Mouse (Mus musculus) ES-Bruce4 (cell line): ENCODE results near the gene Auts2. TPM values are rescaled to one million over a fixed set of nuclear protein-coding genes. Genes with fewer than 3 reads are reported as not detected.

Experiments
- H3K27ac ChIP-seq: 2 replicates; pipeline ENCODE4 v1.5.1; 2012; ENCODE audit warnings: low read length, inconsistent platforms; ENCODE audit not compliant: insufficient read depth
- H3K27me3 ChIP-seq: 2 replicates; pipeline ENCODE4 v1.6.1; 2012; ENCODE audit warnings: mild to moderate bottlenecking, low read length, inconsistent platforms; ENCODE audit not compliant: control insufficient read depth, poor library complexity, insufficient read depth, severe bottlenecking
- H3K36me3 ChIP-seq: 2 replicates; pipeline ENCODE4 v1.6.1; 2012; ENCODE audit warnings: inconsistent platforms, mild to moderate bottlenecking, low read length, moderate library complexity; ENCODE audit not compliant: control insufficient read depth, poor library complexity, insufficient read depth, severe bottlenecking
- H3K4me1 ChIP-seq: one replicate; pipeline ENCODE4 v1.8.1; 2011; ENCODE audit warnings: low read length; ENCODE audit not compliant: control insufficient read depth, insufficient read depth
- H3K4me3 ChIP-seq: 2 replicates; pipeline ENCODE4 v1.5.1; 2011; ENCODE audit warnings: low read depth, mild to moderate bottlenecking, low read length
- H3K9ac ChIP-seq: 2 replicates; pipeline ENCODE4 v1.6.1; 2012; ENCODE audit warnings: low read depth, mild to moderate bottlenecking, inconsistent platforms; ENCODE audit not compliant: poor library complexity, severe bottlenecking
- H3K9me3 ChIP-seq: replicated peaks from 2 replicates; pipeline ENCODE4 v1.6.1; 2012; ENCODE audit warnings: mild to moderate bottlenecking, low read length, inconsistent platforms; ENCODE audit not compliant: control insufficient read depth, poor library complexity, insufficient read depth, severe bottlenecking
- CTCF ChIP-seq: IDR thresholded peaks from one replicate; pipeline ENCODE4 v1.8.1; 2011; ENCODE audit warnings: low read depth, low read length
- EP300 ChIP-seq: IDR thresholded peaks from 2 replicates; pipeline ENCODE4 v1.6.1; 2011; ENCODE audit warnings: low read depth, low read length; ENCODE audit not compliant: insufficient read depth
- POLR2A ChIP-seq: IDR thresholded peaks from one replicate; pipeline ENCODE4 v1.8.1; 2011; ENCODE audit warnings: low read length; ENCODE audit not compliant: insufficient read depth
- polyA plus RNA-seq: library from polyadenylated mRNA; stranded (reverse); fragments of >200 nt; gene quantifications from 2 replicates; pipeline ENCODE4 v1.2.4, GENCODE M21; 2011; ENCODE audit warnings: low read depth; ENCODE audit not compliant: missing spikeins, insufficient read depth, insufficient read length

The Auts2 gene
- polyA plus RNA-seq, 1 experiment = 23.4 TPM

- no peaks in the 10 kb centered on the region for H3K4me1 ChIP-seq
- H3K27ac ChIP-seq = no peak overlapping the region
- H3K4me3 ChIP-seq = no peak overlapping the region
- H3K9me3 ChIP-seq = no peaks in the 10 kb centered on the region
- TF ChIP-seq POLR2A (no peak), EP300 (no peak), CTCF (no peak)
- no peaks in the 10 kb centered on the region for H3K36me3 ChIP-seq
- H3K9ac ChIP-seq = no peak overlapping the region
- H3K27me3 ChIP-seq = no peaks in the 10 kb centered on the region
Observed at GRCm38 (mm10) chr5:131815498-131815897, 727.6 kb downstream of the Auts2 start.

GRCm38 (mm10) chr5:131814503-131815003 is 728.6 kb downstream of the Auts2 start:
- no peaks in the 10 kb centered on the region for H3K27me3 ChIP-seq
- H3K4me3 ChIP-seq = no peak overlapping the region
- TF ChIP-seq EP300 (no peak), POLR2A (no peak), CTCF (no peak)
- no peaks in the 10 kb centered on the region for H3K36me3 ChIP-seq
- H3K9ac ChIP-seq = no peak overlapping the region
- no peak overlapping the region for H3K27ac ChIP-seq
- no peaks in the 10 kb centered on the region for H3K9me3 ChIP-seq
- no peaks in the 10 kb centered on the region for H3K4me1 ChIP-seq

GRCm38 (mm10) chr5:131813952-131814502 is 729.1 kb downstream of the Auts2 start:
- H3K4me1 ChIP-seq = no peaks in the 10 kb centered on the region
- H3K9me3 ChIP-seq = no peaks in the 10 kb centered on the region
- H3K27me3 ChIP-seq = no peaks in the 10 kb centered on the region
- H3K4me3 ChIP-seq = no peak overlapping the region
- H3K27ac ChIP-seq = no peak overlapping the region
- H3K36me3 ChIP-seq = no peaks in the 10 kb centered on the region
- no peak overlapping the region for H3K9ac ChIP-seq
- TF ChIP-seq POLR2A (no peak), CTCF (no peak), EP300 (no peak)

- no peak overlapping the region for H3K9ac ChIP-seq
- no peak overlapping the region for H3K27ac ChIP-seq
- H3K4me1 ChIP-seq = no peaks in the 10 kb centered on the region
- H3K36me3 ChIP-seq = no peaks in the 10 kb centered on the region
- H3K9me3 ChIP-seq = no peaks in the 10 kb centered on the region
- H3K27me3 ChIP-seq = no peaks in the 10 kb centered on the region
- TF ChIP-seq EP300 = no peak
- TF ChIP-seq POLR2A = no peak
- no peak for TF ChIP-seq CTCF
- no peak overlapping the region for H3K4me3 ChIP-seq
Observed at GRCm38 (mm10) chr5:131813331-131813781, 729.8 kb downstream of the Auts2 start.

DNA sequence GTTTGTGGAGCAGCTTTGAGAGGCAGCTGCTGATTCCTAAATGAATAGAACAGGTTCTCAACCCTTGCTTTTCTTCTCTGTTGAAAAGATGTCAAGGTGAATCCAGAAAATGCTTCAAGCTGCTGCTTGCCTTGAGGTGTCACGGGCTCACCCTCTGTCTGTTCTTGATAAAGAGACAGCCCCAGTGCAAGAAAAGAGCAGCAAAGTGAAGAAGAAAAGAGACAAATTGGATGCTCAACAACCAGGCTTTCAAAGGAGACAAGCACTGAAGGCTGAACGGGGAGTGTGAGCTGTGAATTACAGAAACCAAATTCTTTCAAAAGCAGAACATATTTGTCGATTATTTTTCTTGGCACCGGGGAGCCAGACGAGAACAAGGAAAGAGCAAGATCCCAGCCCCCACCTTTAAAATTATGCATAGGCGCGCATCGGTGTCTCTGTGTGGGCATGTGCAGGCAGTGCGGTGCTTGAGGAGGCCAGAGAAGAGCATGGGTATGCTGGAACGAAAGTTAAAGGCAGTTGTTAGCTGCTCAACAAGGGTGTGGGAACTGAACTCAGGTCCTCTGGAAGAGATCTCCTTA is 730.6 kb downstream of the Auts2 start:
- no peak overlapping the region for H3K9ac ChIP-seq
- H3K4me1 ChIP-seq = no peaks in the 10 kb centered on the region
- no peaks in the 10 kb centered on the region for H3K9me3 ChIP-seq
- no peak overlapping the region for H3K4me3 ChIP-seq
- H3K27me3 ChIP-seq = no peaks in the 10 kb centered on the region
- H3K27ac ChIP-seq = no peak overlapping the region
- no peak for TF ChIP-seq EP300
- TF ChIP-seq CTCF = no peak
- TF ChIP-seq POLR2A = no peak
- H3K36me3 ChIP-seq = no peaks in the 10 kb centered on the region

GRCm38 (mm10) chr5:131806350-131806749 is 736.8 kb downstream of the Auts2 start:
- TF ChIP-seq CTCF (no peak), POLR2A (no peak), EP300 (no peak)
- H3K4me1 ChIP-seq = no peaks in the 10 kb centered on the region
- no peak overlapping the region for H3K27ac ChIP-seq

More at GRCm38 (mm10) chr5:131806350-131806749, 736.8 kb downstream of the Auts2 start:
- no peaks in the 10 kb centered on the region for H3K9me3 ChIP-seq
- no peaks in the 10 kb centered on the region for H3K27me3 ChIP-seq
- no peak overlapping the region for H3K9ac ChIP-seq
- H3K4me3 ChIP-seq = no peak overlapping the region
- H3K36me3 ChIP-seq = no peaks in the 10 kb centered on the region
